Mouse (Mus musculus): Measurements from ENCODE around the gene Aqp9. TPM values are rescaled to one million over a fixed set of nuclear protein-coding genes. Genes with fewer than 3 reads are reported as not detected.

Gene Aqp9
- polyA plus RNA-seq, 1 experiment from 2014 or later = 1.1 TPM

DNA sequence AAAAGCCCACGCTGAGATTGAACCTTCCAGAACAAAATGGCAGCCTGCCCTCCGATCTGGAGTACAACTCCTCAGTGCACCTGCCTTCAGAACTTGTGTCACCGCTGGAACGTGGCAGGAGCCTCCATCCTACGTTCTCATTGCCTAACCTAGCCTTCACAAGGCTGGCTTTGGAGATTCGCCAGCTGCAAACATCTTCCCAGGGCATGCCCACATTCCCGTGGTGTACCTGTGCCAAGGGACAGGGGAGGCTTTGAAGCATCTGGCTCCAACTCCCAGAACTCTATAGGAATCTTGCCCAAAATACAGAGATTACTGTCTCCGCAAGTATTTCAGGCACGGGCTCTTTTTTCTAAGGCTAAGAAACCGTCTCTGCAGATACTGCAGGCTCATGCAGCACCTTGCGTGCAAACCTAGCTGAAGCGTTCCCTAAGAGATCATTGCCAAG is 92.3 kb downstream of the Aqp9 start:
- Histone ChIP-seq H3K4me2 (ENCODE audit: low read depth, low read length) (no peak overlapping the region), H3K9ac (ENCODE audit: low read depth, low read length) (no peak overlapping the region), H3K4me3 (ENCODE audit: low read length) (no peak overlapping the region), H3K36me3 (ENCODE audit: control insufficient read depth, insufficient read depth, low read length) (no peaks in the 10 kb centered on the region), H3K27ac (ENCODE audit: low read length) (no peak overlapping the region), H3K4me1 (ENCODE audit: control insufficient read depth, insufficient read depth, low read length) (peaks cover 9% of the 10 kb centered on the region; the same call in 1 of the 2 replicates), H3K9me3 (ENCODE audit: control insufficient read depth, low read length) (no peaks in the 10 kb centered on the region), H3K27me3 (replicated peaks; ENCODE audit: control insufficient read depth, insufficient read depth, low read length) (no peaks in the 10 kb centered on the region)
- WGBS = 83% methylated on average over 12 of the region's 12 CpGs
- ATAC-seq = no peak

DNA sequence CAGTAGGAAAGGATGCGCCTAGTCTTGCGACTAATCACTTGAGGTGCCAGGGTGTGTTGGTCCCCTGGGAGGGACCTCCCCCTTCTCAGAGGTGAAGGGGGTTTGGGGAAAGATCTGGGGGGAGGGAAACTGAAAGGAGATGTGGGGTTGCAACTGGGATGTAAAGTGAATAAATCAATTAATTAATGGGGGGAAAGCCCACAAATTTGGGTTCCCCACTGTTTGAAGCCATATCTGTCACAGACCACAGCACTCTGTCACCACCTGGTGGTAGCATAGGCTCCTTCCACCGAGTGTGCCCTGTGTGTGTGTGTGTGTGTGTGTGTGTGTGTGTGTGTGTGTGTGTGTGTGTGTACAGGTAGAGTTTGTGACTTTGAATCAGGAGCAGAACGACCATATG is 94.7 kb downstream of the Aqp9 start:
- Histone ChIP-seq H3K4me3 (ENCODE audit: low read length) (no peak overlapping the region), H3K27ac (ENCODE audit: low read length) (no peak overlapping the region), H3K4me1 (ENCODE audit: control insufficient read depth, insufficient read depth, low read length) (peaks cover 5% of the 10 kb centered on the region; the same call in 1 of the 2 replicates), H3K9me3 (ENCODE audit: control insufficient read depth, low read length) (no peaks in the 10 kb centered on the region), H3K36me3 (ENCODE audit: control insufficient read depth, insufficient read depth, low read length) (no peaks in the 10 kb centered on the region), H3K9ac (ENCODE audit: low read depth, low read length) (no peak overlapping the region), H3K27me3 (replicated peaks; ENCODE audit: control insufficient read depth, insufficient read depth, low read length) (no peaks in the 10 kb centered on the region), H3K4me2 (ENCODE audit: low read depth, low read length) (no peak overlapping the region)
- ATAC-seq = no peak
- WGBS = 55% methylated on average over 4 of the region's 4 CpGs

DNA sequence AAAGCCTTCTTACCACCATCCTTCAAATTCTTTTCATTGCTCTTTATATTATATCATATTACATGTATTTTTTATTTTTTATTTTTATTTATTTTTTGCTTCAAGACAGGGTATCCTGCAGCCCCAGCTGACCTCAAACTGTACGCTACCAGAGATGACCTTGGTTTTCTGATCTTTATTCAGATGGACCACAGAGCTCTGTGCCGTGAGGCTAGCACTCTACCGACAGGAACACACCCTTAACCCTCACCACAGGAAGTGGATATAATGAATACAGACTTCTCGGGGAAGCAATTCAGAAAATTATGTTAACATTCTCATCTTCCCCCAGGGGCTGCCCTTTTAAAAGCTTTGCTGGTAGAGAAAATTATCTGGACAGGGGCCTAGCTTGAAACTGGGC is 95.4 kb downstream of the Aqp9 start:
- no peak for ATAC-seq
- H3K4me3 ChIP-seq (ENCODE audit: low read length) = no peak overlapping the region
- peaks cover 5% of the 10 kb centered on the region; the same call in 1 of the 2 replicates for H3K4me1 ChIP-seq (ENCODE audit: control insufficient read depth, insufficient read depth, low read length)
- H3K27ac ChIP-seq (ENCODE audit: low read length) = no peak overlapping the region
- H3K36me3 ChIP-seq (ENCODE audit: control insufficient read depth, insufficient read depth, low read length) = no peaks in the 10 kb centered on the region
- no peaks in the 10 kb centered on the region for H3K9me3 ChIP-seq (ENCODE audit: control insufficient read depth, low read length)
- 45% methylated on average over 4 of the region's 4 CpGs for WGBS
- no peak overlapping the region for H3K4me2 ChIP-seq (ENCODE audit: low read depth, low read length)
- no peak overlapping the region for H3K9ac ChIP-seq (ENCODE audit: low read depth, low read length)
- H3K27me3 ChIP-seq (replicated peaks; ENCODE audit: control insufficient read depth, insufficient read depth, low read length) = no peaks in the 10 kb centered on the region

DNA sequence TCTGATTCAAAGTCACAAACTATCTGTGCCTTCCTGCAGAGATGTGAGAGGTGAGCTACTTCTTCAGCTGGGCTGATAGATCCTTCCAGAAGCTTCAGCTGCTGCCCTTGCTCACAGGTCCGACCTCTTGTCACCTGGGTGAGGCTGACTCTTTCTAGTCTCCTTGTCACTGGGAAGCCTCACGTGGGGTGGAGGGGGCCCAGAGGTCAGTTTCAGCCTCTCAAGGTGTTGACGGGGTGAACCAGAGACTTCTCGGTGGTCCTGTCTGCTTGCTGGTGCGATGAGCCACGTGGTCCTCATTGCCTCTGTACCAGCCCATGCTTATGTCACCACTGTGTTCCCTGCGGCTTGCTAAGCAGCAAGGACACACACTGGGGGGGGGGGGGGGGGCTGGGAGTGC is 96.0 kb downstream of the Aqp9 start:
- Histone ChIP-seq H3K36me3 (ENCODE audit: control insufficient read depth, insufficient read depth, low read length) (no peaks in the 10 kb centered on the region), H3K4me1 (ENCODE audit: control insufficient read depth, insufficient read depth, low read length) (peaks cover 5% of the 10 kb centered on the region; the same call in 1 of the 2 replicates), H3K27me3 (replicated peaks; ENCODE audit: control insufficient read depth, insufficient read depth, low read length) (no peaks in the 10 kb centered on the region), H3K4me3 (ENCODE audit: low read length) (no peak overlapping the region), H3K9me3 (ENCODE audit: control insufficient read depth, low read length) (no peaks in the 10 kb centered on the region), H3K27ac (ENCODE audit: low read length) (no peak overlapping the region), H3K4me2 (ENCODE audit: low read depth, low read length) (no peak overlapping the region), H3K9ac (ENCODE audit: low read depth, low read length) (no peak overlapping the region)
- 76% methylated on average over 7 of the region's 7 CpGs for WGBS
- no peak for ATAC-seq

DNA sequence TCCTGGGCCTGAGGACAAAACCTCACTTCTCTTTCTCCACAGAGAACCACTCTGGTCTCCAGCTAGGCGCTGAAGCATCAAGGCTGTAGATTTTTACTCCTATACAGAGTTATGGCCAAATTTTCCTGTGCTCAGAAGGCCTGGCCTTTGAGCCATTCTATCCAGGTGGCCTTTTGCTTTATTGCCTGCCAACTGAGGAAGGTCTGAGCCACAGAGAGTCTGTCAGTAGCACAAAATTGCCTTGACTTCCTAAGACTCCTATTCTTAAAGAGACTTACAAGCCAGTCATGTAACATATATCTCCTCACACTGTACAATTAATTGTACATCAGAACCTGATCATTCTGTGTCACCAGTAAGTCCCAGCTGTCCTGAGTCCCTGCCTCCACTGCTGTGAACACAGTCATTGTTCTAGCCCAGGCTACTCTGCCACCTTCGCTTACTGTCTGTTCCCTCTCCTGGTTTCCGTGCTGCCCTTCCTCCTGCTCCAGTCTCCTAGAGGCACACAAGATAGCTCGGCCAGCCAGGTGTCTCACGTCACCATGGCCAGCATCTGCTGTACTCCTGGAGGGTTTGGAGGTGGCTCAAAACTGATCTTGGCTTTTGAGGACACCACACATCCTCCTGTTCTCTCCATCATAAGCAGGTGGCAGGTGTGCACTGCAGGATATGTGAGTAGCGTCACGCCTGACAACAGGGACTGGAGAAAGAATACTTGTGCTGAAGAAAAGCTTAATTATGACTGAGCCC is 96.7 kb downstream of the Aqp9 start:
- H3K9me3 ChIP-seq (ENCODE audit: control insufficient read depth, low read length) = no peaks in the 10 kb centered on the region
- no peaks in the 10 kb centered on the region for H3K36me3 ChIP-seq (ENCODE audit: control insufficient read depth, insufficient read depth, low read length)
- H3K27me3 ChIP-seq (replicated peaks; ENCODE audit: control insufficient read depth, insufficient read depth, low read length) = no peaks in the 10 kb centered on the region
- H3K27ac ChIP-seq (ENCODE audit: low read length) = no peak overlapping the region
- WGBS = 82% methylated on average over 7 of the region's 7 CpGs
- no peak overlapping the region for H3K4me3 ChIP-seq (ENCODE audit: low read length)
- peaks cover 5% of the 10 kb centered on the region; the same call in 1 of the 2 replicates for H3K4me1 ChIP-seq (ENCODE audit: control insufficient read depth, insufficient read depth, low read length)
- no peak overlapping the region for H3K9ac ChIP-seq (ENCODE audit: low read depth, low read length)
- ATAC-seq = no peak
- H3K4me2 ChIP-seq (ENCODE audit: low read depth, low read length) = no peak overlapping the region

DNA sequence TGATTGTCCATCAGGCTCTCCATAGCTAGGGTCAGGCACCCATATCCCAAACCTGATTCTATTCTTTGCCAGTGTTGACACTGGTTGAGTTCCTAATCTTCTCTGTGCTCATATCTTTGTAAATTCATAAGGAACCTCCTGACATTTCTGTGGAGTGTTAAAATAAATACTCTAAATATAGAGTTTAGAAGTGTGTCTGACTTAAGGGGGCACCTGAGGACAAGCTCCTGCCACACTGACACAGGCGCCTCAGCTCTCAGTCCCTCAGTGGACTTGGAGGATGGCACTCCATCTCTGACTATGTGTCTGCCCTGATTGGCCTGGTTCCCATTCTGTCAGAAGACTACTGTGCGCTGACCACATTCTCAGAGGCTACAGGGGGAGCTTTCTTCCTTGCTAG is 97.9 kb downstream of the Aqp9 start:
- H3K36me3 ChIP-seq (ENCODE audit: control insufficient read depth, insufficient read depth, low read length) = no peaks in the 10 kb centered on the region
- ATAC-seq = no peak
- no peaks in the 10 kb centered on the region for H3K27me3 ChIP-seq (replicated peaks; ENCODE audit: control insufficient read depth, insufficient read depth, low read length)
- no peaks in the 10 kb centered on the region for H3K9me3 ChIP-seq (ENCODE audit: control insufficient read depth, low read length)
- H3K9ac ChIP-seq (ENCODE audit: low read depth, low read length) = no peak overlapping the region
- 85% methylated on average over 2 of the region's 2 CpGs for WGBS
- H3K4me2 ChIP-seq (ENCODE audit: low read depth, low read length) = no peak overlapping the region
- H3K4me3 ChIP-seq (ENCODE audit: low read length) = no peak overlapping the region
- no peak overlapping the region for H3K27ac ChIP-seq (ENCODE audit: low read length)
- H3K4me1 ChIP-seq (ENCODE audit: control insufficient read depth, insufficient read depth, low read length) = peaks cover 5% of the 10 kb centered on the region; the same call in 1 of the 2 replicates

DNA sequence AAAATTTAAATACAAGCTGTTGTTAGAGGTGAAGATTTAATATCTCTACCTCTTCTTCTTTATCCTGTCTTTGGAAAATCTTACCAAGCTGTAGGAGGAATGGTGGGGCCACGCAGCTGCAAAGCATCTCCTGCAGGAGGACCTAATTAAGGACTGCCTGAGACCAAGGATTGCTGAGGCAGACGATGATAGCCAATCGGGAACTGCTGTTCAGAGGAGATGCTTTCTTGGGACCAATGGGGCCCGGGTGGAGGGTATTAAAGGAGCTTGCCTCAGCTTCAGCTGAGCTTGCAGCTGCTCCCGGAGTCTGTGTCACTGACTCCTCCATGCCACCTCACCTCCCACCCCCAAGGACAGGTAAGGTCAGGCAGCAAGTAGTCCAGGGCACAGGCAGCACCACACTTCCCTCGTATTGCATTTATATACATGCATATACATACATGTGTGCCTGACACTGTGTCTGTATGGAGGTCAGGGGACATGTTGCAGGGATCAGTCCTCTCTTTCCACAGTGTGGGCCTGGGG is 99.6 kb downstream of the Aqp9 start:
- Histone ChIP-seq H3K4me1 (ENCODE audit: control insufficient read depth, insufficient read depth, low read length) (peaks cover 3% of the 10 kb centered on the region; the same call in 1 of the 2 replicates), H3K4me2 (ENCODE audit: low read depth, low read length) (no peak overlapping the region), H3K27me3 (replicated peaks; ENCODE audit: control insufficient read depth, insufficient read depth, low read length) (no peaks in the 10 kb centered on the region), H3K9ac (ENCODE audit: low read depth, low read length) (no peak overlapping the region), H3K27ac (ENCODE audit: low read length) (no peak overlapping the region), H3K4me3 (ENCODE audit: low read length) (no peak overlapping the region), H3K36me3 (ENCODE audit: control insufficient read depth, insufficient read depth, low read length) (no peaks in the 10 kb centered on the region), H3K9me3 (ENCODE audit: control insufficient read depth, low read length) (no peaks in the 10 kb centered on the region)
- ATAC-seq = no peak
- WGBS = 57% methylated on average over 6 of the region's 6 CpGs

DNA sequence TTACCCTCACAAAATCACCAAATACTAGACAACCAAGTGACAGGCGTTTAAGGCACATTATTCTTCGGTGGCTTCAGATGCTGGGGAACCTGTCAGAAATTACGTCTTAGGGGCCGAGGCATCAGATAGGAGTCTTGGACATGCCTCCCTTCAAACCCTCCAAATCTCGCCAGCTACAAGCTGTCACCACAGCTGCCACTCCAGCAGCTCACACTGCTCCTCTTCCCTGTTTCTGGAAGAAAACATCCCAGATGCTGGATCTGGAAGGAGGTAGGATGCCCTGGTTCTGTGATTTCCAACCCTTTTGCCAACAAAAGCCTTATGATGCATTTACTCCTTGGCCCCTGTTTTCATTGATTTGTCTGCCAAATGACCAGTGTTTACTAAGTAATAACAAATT is 101.3 kb downstream of the Aqp9 start:
- Histone ChIP-seq H3K36me3 (ENCODE audit: control insufficient read depth, insufficient read depth, low read length) (no peaks in the 10 kb centered on the region), H3K9ac (ENCODE audit: low read depth, low read length) (no peak overlapping the region), H3K9me3 (ENCODE audit: control insufficient read depth, low read length) (no peaks in the 10 kb centered on the region), H3K4me1 (ENCODE audit: control insufficient read depth, insufficient read depth, low read length) (no peaks in the 10 kb centered on the region), H3K27ac (ENCODE audit: low read length) (no peak overlapping the region), H3K4me2 (ENCODE audit: low read depth, low read length) (no peak overlapping the region), H3K4me3 (ENCODE audit: low read length) (no peak overlapping the region), H3K27me3 (replicated peaks; ENCODE audit: control insufficient read depth, insufficient read depth, low read length) (no peaks in the 10 kb centered on the region)
- 86% methylated on average over 5 of the region's 5 CpGs for WGBS
- ATAC-seq = no peak

DNA sequence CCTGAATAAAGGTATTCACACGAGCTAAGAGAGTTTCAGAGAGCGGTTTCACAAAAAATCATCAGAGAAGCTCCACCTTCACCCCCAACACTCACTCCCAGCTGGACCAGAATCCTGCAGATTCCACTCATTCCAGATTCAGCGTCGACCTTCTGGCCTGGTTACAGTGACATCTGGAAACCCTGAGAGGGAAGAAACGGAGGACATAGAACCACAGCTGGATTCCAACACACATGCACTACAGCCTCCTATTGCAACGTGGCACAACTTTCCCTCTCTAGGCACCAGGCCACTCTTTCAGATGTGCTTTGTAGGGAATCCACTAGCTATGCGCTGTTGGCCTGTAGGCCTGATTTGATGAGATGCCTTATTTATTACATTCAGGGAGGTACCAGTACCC is 102.0 kb downstream of the Aqp9 start:
- 62% methylated on average over 7 of the region's 7 CpGs for WGBS
- no peak overlapping the region for H3K9ac ChIP-seq (ENCODE audit: low read depth, low read length)
- H3K9me3 ChIP-seq (ENCODE audit: control insufficient read depth, low read length) = no peaks in the 10 kb centered on the region
- H3K4me1 ChIP-seq (ENCODE audit: control insufficient read depth, insufficient read depth, low read length) = no peaks in the 10 kb centered on the region
- H3K4me3 ChIP-seq (ENCODE audit: low read length) = no peak overlapping the region
- no peak for ATAC-seq
- H3K4me2 ChIP-seq (ENCODE audit: low read depth, low read length) = no peak overlapping the region
- H3K27me3 ChIP-seq (replicated peaks; ENCODE audit: control insufficient read depth, insufficient read depth, low read length) = no peaks in the 10 kb centered on the region
- H3K27ac ChIP-seq (ENCODE audit: low read length) = no peak overlapping the region
- no peaks in the 10 kb centered on the region for H3K36me3 ChIP-seq (ENCODE audit: control insufficient read depth, insufficient read depth, low read length)

All from intestine, embryonic 16.5 days (tissue).